Mouse (Mus musculus) liver, embryonic 14.5 days (tissue): ENCODE results near the gene Lmod1.

Source experiments
- CTCF ChIP-seq: IDR thresholded peaks from 2 replicates; pipeline ENCODE4 v1.5.1; 2016; ENCODE audit warnings: antibody characterized with exemption, low read depth, control low read depth
- EP300 ChIP-seq: IDR thresholded peaks from 2 replicates; pipeline ENCODE4 v1.6.1; 2016; ENCODE audit warnings: antibody characterized with exemption, low read depth

DNA sequence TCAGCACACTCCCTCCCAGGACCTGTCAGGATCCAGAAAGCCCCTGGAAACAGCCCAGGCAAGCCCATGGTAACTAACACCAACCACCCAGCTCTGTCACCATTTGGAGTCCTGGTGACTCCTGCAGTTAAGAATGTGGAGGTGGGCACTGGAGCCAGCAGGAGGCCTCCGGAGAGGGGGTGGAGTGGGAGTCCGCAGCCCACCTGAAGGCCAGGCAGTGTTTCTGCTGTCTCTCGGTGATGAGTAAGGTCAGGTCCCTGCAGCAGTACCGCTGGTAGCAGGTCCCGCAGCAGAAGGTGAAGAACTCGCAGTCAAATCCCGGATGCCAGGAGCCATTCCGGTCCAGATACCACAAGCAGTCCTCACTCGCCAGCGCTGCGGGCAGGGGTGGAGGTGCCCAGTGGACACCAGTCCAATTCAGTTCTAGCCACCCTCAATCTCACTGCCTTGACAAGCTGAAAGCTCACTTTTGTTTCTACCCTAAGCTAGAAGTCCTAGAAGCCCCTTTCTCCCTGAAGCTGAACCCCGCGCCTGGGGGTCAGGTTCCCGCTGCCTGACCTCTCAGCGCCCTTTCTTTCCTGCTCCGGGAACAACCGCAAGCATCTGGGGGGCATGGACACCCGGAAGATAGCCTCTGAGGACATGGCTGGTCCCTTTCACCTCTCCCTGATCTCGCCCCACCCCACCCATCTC, 49.7 kb downstream of the Lmod1 start:
- TF ChIP-seq EP300 (no peak), CTCF (no peak)
